Mouse (Mus musculus) ES-E14 (cell line): ENCODE results near the gene Hal. TPM values are rescaled to one million over a fixed set of nuclear protein-coding genes. Genes with fewer than 3 reads are reported as not detected.

Experiments
- DNase-seq: peaks from one replicate; pipeline ENCODE4 v3.0.0-alpha.2; 2013; ENCODE audit warnings: low read depth, low spot score
- H3K27ac ChIP-seq: 2 replicates; pipeline ENCODE4 v1.5.1; 2012; ENCODE audit warnings: low read depth, mild to moderate bottlenecking, low read length, moderate library complexity, mixed read lengths; ENCODE audit not compliant: poor library complexity, insufficient read depth, severe bottlenecking
- H3K36me3 ChIP-seq: 2 replicates; pipeline ENCODE4 v1.6.1; 2012; ENCODE audit warnings: mild to moderate bottlenecking, low read length, moderate library complexity, mixed read lengths; ENCODE audit not compliant: control insufficient read depth, poor library complexity, insufficient read depth, severe bottlenecking
- H3K4me1 ChIP-seq, 2 experiments: fragments of 150-350 bp in 1 of 2; sonication (generic) in 1 of 2; 2 replicates each; pipeline ENCODE4 v1.6.1; 2012; ENCODE audit warnings: low read length in 2 of 2, mild to moderate bottlenecking in 1 of 2, mixed read lengths in 1 of 2; ENCODE audit not compliant: control insufficient read depth in 2 of 2, insufficient read depth in 2 of 2, poor library complexity in 1 of 2
- H3K4me3 ChIP-seq, 2 experiments: fragments of 150-350 bp in 1 of 2; sonication (generic) in 1 of 2; 2 replicates each; pipeline ENCODE4 v1.5.1; 2012; ENCODE audit warnings: low read length in 2 of 2, low read depth in 1 of 2, mild to moderate bottlenecking in 1 of 2, mixed read lengths in 1 of 2; ENCODE audit not compliant: insufficient read depth in 1 of 2, poor library complexity in 1 of 2, severe bottlenecking in 1 of 2
- H3K9ac ChIP-seq: 2 replicates; pipeline ENCODE4 v1.6.1; 2012; ENCODE audit warnings: low read depth, mild to moderate bottlenecking, low read length, mixed read lengths; ENCODE audit not compliant: poor library complexity, insufficient read depth, severe bottlenecking
- H3K9me3 ChIP-seq: fragments of 150-350 bp; sonication (generic); 2 replicates; pipeline ENCODE4 v1.6.1; 2012; ENCODE audit warnings: low read depth, mild to moderate bottlenecking, low read length; ENCODE audit not compliant: control insufficient read depth, insufficient read depth
- CHD2 ChIP-seq: IDR thresholded peaks from 2 replicates; pipeline ENCODE4 v1.6.1; 2014; ENCODE audit warnings: mild to moderate bottlenecking, low read depth, low read length, inconsistent platforms
- HCFC1 ChIP-seq: IDR thresholded peaks from 2 replicates; pipeline ENCODE4 v1.6.1; 2012; ENCODE audit warnings: low read length, inconsistent platforms, borderline replicate concordance; ENCODE audit not compliant: insufficient read depth
- MAFK ChIP-seq: IDR thresholded peaks from 2 replicates; pipeline ENCODE4 v1.6.1; 2014; ENCODE audit warnings: mild to moderate bottlenecking, low read depth, low read length, inconsistent platforms; ENCODE audit not compliant: insufficient read depth
- ZC3H11A ChIP-seq: IDR thresholded peaks from 2 replicates; pipeline ENCODE4 v1.6.1; 2012; ENCODE audit warnings: low read depth, mild to moderate bottlenecking, inconsistent platforms, low read length, borderline replicate concordance
- ZNF384 ChIP-seq: IDR thresholded peaks from 2 replicates; pipeline ENCODE4 v1.6.1; 2012; ENCODE audit warnings: low read depth, low read length, inconsistent platforms
- in situ Hi-C, 2 experiments: fragments of 600-800 bp; cut with MboI; formaldehyde crosslinking; loops; one replicate each; pipeline ENCODE4 v1.15.1; 2025; ENCODE audit warnings: low sequenced_read_pairs in 2 of 2, inconsistent platforms in 1 of 2; ENCODE audit not compliant: unreplicated experiment in 2 of 2
- total RNA-seq: library from RNA; depleted of rRNA; stranded (reverse); fragments of 300-350 nt; gene quantifications from 2 replicates; pipeline ENCODE4 v1.2.3, GENCODE M21; 2012

Gene Hal
- total RNA-seq, 1 experiment, result 5.7 TPM

DNA sequence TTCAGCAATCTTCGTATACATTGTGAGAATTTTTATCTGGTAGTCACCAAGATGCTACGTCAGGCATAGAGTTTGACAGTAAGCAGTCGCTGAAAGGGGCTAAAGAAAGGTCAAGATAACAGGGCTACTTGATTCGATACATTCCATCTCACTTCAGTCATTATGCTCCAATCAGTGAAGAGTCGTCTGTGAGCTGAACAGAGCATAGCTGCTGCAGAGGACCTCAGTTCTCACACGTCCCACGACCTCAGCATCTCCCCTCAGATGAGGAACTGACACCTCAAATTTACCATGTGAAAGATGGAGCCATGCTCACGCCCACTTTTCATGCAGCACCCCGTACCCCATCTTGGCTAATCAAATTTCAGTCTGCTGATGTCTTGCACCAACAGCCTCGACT is 41.2 kb upstream of the Hal start:
- no peak overlapping the region for H3K27ac ChIP-seq
- H3K4me1 ChIP-seq, result peaks cover 0 to 7% of the 10 kb centered on the region in 2 experiments; a peak in 1 of 4 replicates
- H3K36me3 ChIP-seq, result no peaks in the 10 kb centered on the region
- in situ Hi-C loops, result loop anchor here in 1 of 2 experiments (25.0 kb wide), 1 partner anchor 365 kb away; no protein-coding TSS in a partner anchor
- TF ChIP-seq CHD2 (no peak), ZC3H11A (no peak), ZNF384 (no peak), MAFK (no peak), HCFC1 (no peak)
- H3K4me3 ChIP-seq, result no peak overlapping the region
- no peak for DNase-seq
- H3K9me3 ChIP-seq, result no peaks in the 10 kb centered on the region
- no peak overlapping the region for H3K9ac ChIP-seq

DNA sequence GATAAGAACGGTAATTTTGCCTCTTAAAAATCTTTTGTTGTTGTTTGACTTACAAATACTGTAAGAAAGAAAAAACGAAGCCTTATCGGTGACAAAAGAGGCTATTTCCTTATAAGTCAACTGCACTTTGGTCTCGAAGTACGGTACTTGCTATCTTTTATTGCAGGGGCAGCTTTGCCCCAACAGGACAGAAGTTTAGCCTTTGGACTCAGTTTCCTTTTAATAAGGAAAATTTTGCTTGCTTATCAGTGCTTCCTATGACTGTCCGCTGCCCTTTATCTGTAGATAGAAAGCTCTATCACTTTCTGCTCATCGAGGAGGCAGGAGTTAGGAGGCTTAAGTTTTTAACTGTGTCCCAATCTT is 33.9 kb upstream of the Hal start:
- H3K9ac ChIP-seq, result no peak overlapping the region
- TF ChIP-seq ZNF384 (no peak), MAFK (no peak), HCFC1 (no peak), CHD2 (no peak), ZC3H11A (no peak)
- H3K36me3 ChIP-seq, result no peaks in the 10 kb centered on the region
- no peak for DNase-seq
- no peaks in the 10 kb centered on the region for H3K9me3 ChIP-seq
- no peak overlapping the region for H3K27ac ChIP-seq
- in situ Hi-C loops, result no loop called here
- H3K4me1 ChIP-seq, result peaks cover 0 to 2% of the 10 kb centered on the region in 2 experiments; a peak in 1 of 4 replicates
- H3K4me3 ChIP-seq, result no peak overlapping the region

DNA sequence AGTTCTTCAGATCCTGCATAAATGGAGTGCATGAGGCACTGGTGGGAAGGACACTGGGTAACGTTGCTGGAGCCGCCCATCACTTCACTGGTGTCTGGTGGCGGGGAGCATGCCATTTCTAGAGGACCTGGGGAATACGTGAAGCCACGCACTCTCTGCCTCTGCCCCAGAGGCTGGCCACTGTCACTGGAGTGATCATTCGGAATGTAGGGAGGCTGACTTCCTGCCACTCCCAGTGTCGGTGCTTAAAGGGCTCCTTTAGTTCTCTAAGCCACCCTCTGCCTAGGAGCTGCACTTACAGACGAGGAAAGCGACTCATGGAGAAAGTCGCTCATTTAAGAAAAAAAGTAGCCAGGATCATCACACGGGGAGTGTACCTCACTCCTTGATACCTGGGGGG is 28.5 kb upstream of the Hal start:
- in situ Hi-C loops, result no loop called here
- no peaks in the 10 kb centered on the region; a peak in 1 of 4 replicates for H3K4me1 ChIP-seq
- H3K36me3 ChIP-seq, result peaks cover 15% of the 10 kb centered on the region
- no peak overlapping the region for H3K9ac ChIP-seq
- H3K4me3 ChIP-seq, result no peak overlapping the region
- DNase-seq, result no peak
- H3K9me3 ChIP-seq, result no peaks in the 10 kb centered on the region
- TF ChIP-seq CHD2 (no peak), HCFC1 (no peak), MAFK (no peak)
- no peak overlapping the region for H3K27ac ChIP-seq

DNA sequence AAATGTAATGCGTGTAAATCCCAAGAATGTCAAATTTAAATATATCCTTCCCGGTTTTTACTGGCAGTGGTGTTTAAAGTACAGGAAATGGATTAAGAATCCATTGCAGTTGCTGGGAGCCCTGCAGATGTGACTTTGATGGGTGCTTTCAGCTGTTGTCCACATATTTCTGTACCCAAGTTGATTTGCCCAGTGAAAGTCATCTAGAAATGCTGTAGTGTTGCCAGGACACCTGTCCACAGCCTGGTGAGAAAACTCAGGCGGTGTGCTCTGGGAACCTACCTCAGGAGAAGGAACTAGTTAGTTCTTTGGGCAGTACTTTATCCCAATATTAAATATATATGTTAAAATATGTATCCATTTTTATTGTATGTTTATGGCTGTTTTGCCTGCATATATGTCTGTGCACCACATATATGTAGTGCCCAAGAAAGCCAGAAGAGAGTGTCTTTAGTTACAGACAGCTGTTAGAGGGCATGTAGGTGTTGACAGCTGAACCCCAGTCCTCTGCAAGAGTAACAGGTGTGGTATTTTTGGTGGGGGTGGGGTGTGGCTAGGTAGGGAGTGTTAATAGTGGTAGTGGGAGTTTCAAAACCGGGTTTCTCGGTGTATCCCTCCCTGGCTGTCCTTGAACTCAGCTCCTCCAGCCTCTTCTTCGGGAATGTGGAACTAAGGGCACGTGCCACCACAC is 25.7 kb upstream of the Hal start:
- Histone ChIP-seq H3K9ac (no peak overlapping the region), H3K9me3 (no peaks in the 10 kb centered on the region), H3K36me3 (peaks cover 19% of the 10 kb centered on the region)

More for the DNA sequence above, 25.7 kb upstream of the Hal start:
- Histone ChIP-seq H3K4me1 (no peaks in the 10 kb centered on the region; a peak in 1 of 4 replicates), H3K4me3 (no peak overlapping the region), H3K27ac (no peak overlapping the region)
- no peak for TF ChIP-seq MAFK
- TF ChIP-seq HCFC1, result no peak
- no peak for TF ChIP-seq CHD2
- TF ChIP-seq ZNF384, result no peak
- TF ChIP-seq ZC3H11A, result no peak
- in situ Hi-C loops, result no loop called here
- DNase-seq, result no peak
